Mouse (Mus musculus): ENCODE results near the gene Ints4. TPM values are rescaled to one million over a fixed set of nuclear protein-coding genes. Genes with fewer than 3 reads are reported as not detected.

The Ints4 gene
- total RNA-seq, 2 experiments from 2014 or later = 21.2 to 24.9 TPM

Other genes with a start within 250 kb of the Ints4 start
- gene Usp35, start 148.9 kb upstream of the Ints4 start, total RNA-seq (2021) = under 1 TPM; 0.75 to 0.76 TPM
- gene Kctd21, start 148.6 kb upstream of the Ints4 start, total RNA-seq (2021) = 1 to 10 TPM; 1.9 to 2.3 TPM
- gene Alg8, start 109.3 kb upstream of the Ints4 start, total RNA-seq (2021) = 1 to 10 TPM; 2.9 to 5.5 TPM
- 100 to 1,000 TPM; 304 to 343 TPM for gene Ndufc2, start 81.0 kb upstream of the Ints4 start, total RNA-seq (2021)
- 10 to 100 TPM; 36.0 to 40.5 TPM for gene Thrsp, start 63.2 kb upstream of the Ints4 start, total RNA-seq (2021)
- gene Kctd14, start 29.6 kb upstream of the Ints4 start, total RNA-seq (2021) = under 1 TPM; 0.16 to 0.23 TPM
- gene Aamdc, start 98.5 kb downstream of the Ints4 start, total RNA-seq (2021) = 100 to 1,000 TPM; 107 to 112 TPM
- 10 to 100 TPM; 12.4 to 12.6 TPM for gene Rsf1, start 98.9 kb downstream of the Ints4 start, total RNA-seq (2021)
- gene Clns1a, start 215.7 kb downstream of the Ints4 start, total RNA-seq (2021) = 10 to 100 TPM; 33.3 to 39.2 TPM

Data from gastrocnemius, postnatal 14 days (tissue).